Mouse (Mus musculus): ENCODE data around the gene Jmjd6.

Jmjd6 gene

GRCm38 (mm10) chr11:116843261-116844233, at the start of gene Jmjd6, which contains the start of gene Mettl23:
Gene Jmjd6, minus strand, starts transcription at chr11:116843449.
Gene Mettl23, plus strand, starts transcription at chr11:116843278.
- peak; percentile 89 for DNase-seq (ENCODE audit: low read depth)

GRCm38 (mm10) chr11:116887136-116887535, 43.9 kb upstream of the Jmjd6 start:
- DNase-seq (ENCODE audit: low read depth), result no peak

- peak; percentile 62 for DNase-seq (ENCODE audit: low read depth)
Measured at GRCm38 (mm10) chr11:116885275-116886151, 42.3 kb upstream of the Jmjd6 start.

GRCm38 (mm10) chr11:116884061-116884460, 40.8 kb upstream of the Jmjd6 start:
- no peak for DNase-seq (ENCODE audit: low read depth)

- no peak for DNase-seq (ENCODE audit: low read depth)
Measured at GRCm38 (mm10) chr11:116882446-116882845, 39.2 kb upstream of the Jmjd6 start.

GRCm38 (mm10) chr11:116881440-116881839, 38.2 kb upstream of the Jmjd6 start:
- no peak for DNase-seq (ENCODE audit: low read depth)

GRCm38 (mm10) chr11:116880839-116881238, 37.6 kb upstream of the Jmjd6 start:
- no peak for DNase-seq (ENCODE audit: low read depth)

- no peak for DNase-seq (ENCODE audit: low read depth)
Measured at GRCm38 (mm10) chr11:116878454-116878853, 35.2 kb upstream of the Jmjd6 start.

GRCm38 (mm10) chr11:116873987-116874386, 30.7 kb upstream of the Jmjd6 start:
- no peak for DNase-seq (ENCODE audit: low read depth)

- no peak for DNase-seq (ENCODE audit: low read depth)
Measured at GRCm38 (mm10) chr11:116871538-116871937, 28.3 kb upstream of the Jmjd6 start.

- DNase-seq (ENCODE audit: low read depth), result no peak
Measured at GRCm38 (mm10) chr11:116869641-116870040, 26.4 kb upstream of the Jmjd6 start.

- no peak for DNase-seq (ENCODE audit: low read depth)
Measured at GRCm38 (mm10) chr11:116869223-116869622, 26.0 kb upstream of the Jmjd6 start.

- DNase-seq (ENCODE audit: low read depth), result no peak
Measured at GRCm38 (mm10) chr11:116868129-116868528, 24.9 kb upstream of the Jmjd6 start.

GRCm38 (mm10) chr11:116865945-116866585, 22.8 kb upstream of the Jmjd6 start:
- no peak for DNase-seq (ENCODE audit: low read depth)

- DNase-seq (ENCODE audit: low read depth), result no peak
Measured at GRCm38 (mm10) chr11:116864444-116864843, 21.2 kb upstream of the Jmjd6 start.

GRCm38 (mm10) chr11:116857183-116857850, 14.1 kb upstream of the Jmjd6 start:
- no peak for DNase-seq (ENCODE audit: low read depth)

GRCm38 (mm10) chr11:116854279-116854678, 11.0 kb upstream of the Jmjd6 start:
- DNase-seq (ENCODE audit: low read depth), result no peak

- peak; percentile 84 for DNase-seq (ENCODE audit: low read depth)
Measured at GRCm38 (mm10) chr11:116853512-116853928, 10.3 kb upstream of the Jmjd6 start.

- DNase-seq (ENCODE audit: low read depth), result peak; percentile 89
Measured at GRCm38 (mm10) chr11:116852891-116853511, 9.8 kb upstream of the Jmjd6 start, which contains the start of gene Srsf2. Gene Srsf2, minus strand, starts transcription at chr11:116853094.

GRCm38 (mm10) chr11:116852291-116852890, 9.1 kb upstream of the Jmjd6 start, which contains the start of gene Mfsd11:
Gene Mfsd11, plus strand, starts transcription at chr11:116852440.
- no peak for DNase-seq (ENCODE audit: low read depth)

Data from c-Kit-positive CD71-negative TER-119-negative erythroid progenitor cells, embryonic 14.5 days (primary cell).